Mouse (Mus musculus): ENCODE results near the gene Traf3ip1. TPM values are rescaled to one million over a fixed set of nuclear protein-coding genes. Genes with fewer than 3 reads are reported as not detected.
A peak's percentile ranks its signal among the peaks of the same experiment; 100 is the strongest.

Traf3ip1 gene
- polyA plus RNA-seq (2012; ENCODE audit: insufficient read depth, insufficient read length, missing spikeins): 3.8 and 4.9 TPM in 2 replicates

DNA sequence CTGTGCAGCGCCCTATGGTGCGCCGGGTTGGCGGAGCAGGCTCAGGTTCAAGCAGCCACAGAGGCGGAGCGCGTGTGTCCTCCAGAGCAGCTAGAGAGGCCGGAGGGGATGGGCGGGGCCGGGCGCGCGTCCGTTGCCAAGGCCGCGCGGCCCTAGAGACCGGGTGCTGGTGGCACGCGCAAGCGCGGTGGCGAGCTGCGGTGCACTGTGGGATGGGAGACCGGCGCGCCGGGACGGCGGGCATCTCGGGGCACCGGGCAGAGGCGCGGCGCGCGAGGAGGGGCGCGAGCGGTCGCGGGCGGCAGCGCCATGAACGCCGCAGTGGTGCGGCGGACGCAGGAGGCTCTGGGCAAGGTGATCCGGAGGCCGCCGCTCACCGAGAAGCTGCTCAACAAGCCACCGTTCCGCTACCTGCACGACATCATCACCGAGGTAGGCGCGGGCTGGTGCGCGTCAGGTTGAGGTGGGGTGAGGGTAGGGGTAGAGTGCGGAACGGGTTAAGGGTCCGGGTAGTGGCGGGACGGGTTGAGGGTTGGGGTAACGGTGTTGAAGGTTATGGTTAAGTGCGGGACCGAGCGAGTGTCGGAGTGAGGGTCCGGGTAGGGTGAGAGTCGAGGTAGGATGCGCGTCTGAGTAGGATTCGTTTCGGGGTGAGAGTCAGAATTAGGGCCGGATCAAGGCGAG lies at the start of gene Traf3ip1:
Traf3ip1 (plus strand) TSS at position 191 of the 684 bp plus-strand sequence.
- peak within 1 kb of the TSS; percentile 88 for H3K4me3 ChIP-seq (ENCODE audit: insufficient read depth, low read depth, low read length)
- H3K4me1 ChIP-seq (ENCODE audit: control insufficient read depth, insufficient read depth, insufficient read length, low read length): peaks cover 8% of the 10 kb centered on the region
- H3K27ac ChIP-seq (replicated peaks; ENCODE audit: low read depth, low read length): no peak within 1 kb of the TSS

GRCm38 (mm10) chr1:91444841-91445830 lies 49.3 kb upstream of the Traf3ip1 start:
- Histone ChIP-seq H3K4me1 (ENCODE audit: control insufficient read depth, insufficient read depth, insufficient read length, low read length) (peaks cover 17% of the 10 kb centered on the region), H3K4me3 (ENCODE audit: insufficient read depth, low read depth, low read length) (no peak overlapping the region), H3K27ac (replicated peaks; ENCODE audit: low read depth, low read length) (peak overlapping the region; percentile 73)

DNA sequence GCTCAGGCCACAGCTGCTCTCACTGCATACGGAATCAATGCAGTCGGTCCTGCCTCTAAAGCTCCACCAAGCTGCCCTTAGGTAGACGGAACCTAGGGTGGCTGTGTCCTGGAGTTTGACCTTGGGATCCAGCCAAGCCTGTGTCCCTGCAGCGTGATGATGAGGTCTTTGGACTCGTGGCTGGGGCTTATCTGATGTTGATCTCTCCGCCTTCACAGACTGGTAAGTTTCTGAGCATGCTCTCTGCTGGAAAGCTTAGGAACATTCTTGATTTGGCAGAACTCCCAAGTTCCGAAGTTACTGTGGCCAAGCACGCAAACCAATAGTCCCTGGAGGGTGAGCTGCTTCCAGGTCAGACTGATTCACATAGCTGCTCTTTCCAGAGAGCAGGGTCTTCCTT lies 48.4 kb upstream of the Traf3ip1 start:
- peaks cover 17% of the 10 kb centered on the region for H3K4me1 ChIP-seq (ENCODE audit: control insufficient read depth, insufficient read depth, insufficient read length, low read length)
- H3K4me3 ChIP-seq (ENCODE audit: insufficient read depth, low read depth, low read length): no peak overlapping the region
- peak overlapping the region; percentile 78 for H3K27ac ChIP-seq (replicated peaks; ENCODE audit: low read depth, low read length)

DNA sequence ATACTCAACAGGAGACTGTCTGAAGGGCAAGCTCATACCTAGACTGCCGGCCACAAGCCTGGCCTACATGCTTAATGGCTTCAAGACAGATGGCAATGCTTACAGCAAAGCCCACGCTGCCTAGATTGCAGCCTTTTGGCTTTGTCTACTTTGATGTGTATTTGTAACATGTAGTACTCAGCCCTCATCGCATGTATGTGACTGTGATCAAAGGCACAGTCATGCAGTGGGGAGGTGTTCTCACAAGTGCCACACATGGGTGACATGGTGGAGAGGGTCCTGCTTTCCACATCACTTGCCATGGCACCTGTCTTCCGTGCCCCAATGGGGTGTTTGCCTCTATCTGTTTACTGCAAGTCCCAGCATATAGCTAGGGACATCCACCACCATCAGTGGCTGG lies 47.9 kb upstream of the Traf3ip1 start:
- H3K4me3 ChIP-seq (ENCODE audit: insufficient read depth, low read depth, low read length): no peak overlapping the region
- peaks cover 17% of the 10 kb centered on the region for H3K4me1 ChIP-seq (ENCODE audit: control insufficient read depth, insufficient read depth, insufficient read length, low read length)
- peak overlapping the region; percentile 78 for H3K27ac ChIP-seq (replicated peaks; ENCODE audit: low read depth, low read length)

- no peak overlapping the region for H3K27ac ChIP-seq (replicated peaks; ENCODE audit: low read depth, low read length)
- no peak overlapping the region for H3K4me3 ChIP-seq (ENCODE audit: insufficient read depth, low read depth, low read length)
- H3K4me1 ChIP-seq (ENCODE audit: control insufficient read depth, insufficient read depth, insufficient read length, low read length): peaks cover 17% of the 10 kb centered on the region
Observed at GRCm38 (mm10) chr1:91448688-91449087, 45.8 kb upstream of the Traf3ip1 start.

DNA sequence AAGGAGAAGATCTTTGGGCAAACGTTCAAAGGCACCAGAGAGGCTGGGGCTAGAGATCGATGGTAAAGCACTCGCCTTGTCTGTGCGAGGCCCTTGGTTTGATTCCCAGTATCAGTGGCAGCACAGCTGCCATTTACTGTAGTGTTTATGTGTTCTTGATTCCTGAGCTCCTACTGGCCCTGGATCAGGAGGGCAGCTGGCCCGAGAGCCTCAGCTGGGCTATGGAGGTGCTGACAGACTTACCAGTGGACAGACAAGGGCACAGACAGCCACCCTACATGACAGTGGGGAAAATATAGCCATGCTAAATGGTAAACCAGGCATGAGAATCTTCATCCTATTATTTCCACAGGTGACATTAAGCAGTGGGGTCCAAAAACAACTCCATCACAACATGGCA lies 43.6 kb upstream of the Traf3ip1 start:
- Histone ChIP-seq H3K4me3 (ENCODE audit: insufficient read depth, low read depth, low read length) (no peak overlapping the region), H3K4me1 (ENCODE audit: control insufficient read depth, insufficient read depth, insufficient read length, low read length) (peaks cover 17% of the 10 kb centered on the region), H3K27ac (replicated peaks; ENCODE audit: low read depth, low read length) (no peak overlapping the region)

DNA sequence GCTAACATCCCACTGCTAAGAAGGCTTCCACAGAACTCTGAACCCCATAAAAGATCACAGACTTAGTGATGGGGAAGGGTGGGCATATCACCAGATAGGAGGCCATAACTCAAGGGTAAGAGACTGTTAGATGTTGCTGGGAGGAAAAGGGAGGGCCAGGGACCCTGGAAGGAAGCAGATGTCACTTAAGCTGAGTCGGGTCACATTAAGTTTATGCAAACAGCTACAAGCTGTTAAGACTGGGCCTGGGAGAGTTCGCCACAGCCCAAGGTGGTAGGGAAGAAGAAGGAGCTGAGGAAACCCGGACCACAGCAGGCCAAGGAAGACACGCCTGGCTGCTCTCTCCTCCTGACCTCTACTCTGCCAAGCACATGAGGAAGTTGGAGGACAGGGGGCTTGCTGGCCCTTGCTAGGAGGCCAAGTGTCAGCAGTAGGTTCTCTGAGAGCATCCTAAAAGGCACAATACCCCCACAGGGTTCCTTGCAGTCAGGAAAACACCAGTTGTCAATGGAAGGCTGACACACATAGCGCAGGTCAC lies 42.8 kb upstream of the Traf3ip1 start:
- Histone ChIP-seq H3K27ac (replicated peaks; ENCODE audit: low read depth, low read length) (no peak overlapping the region), H3K4me1 (ENCODE audit: control insufficient read depth, insufficient read depth, insufficient read length, low read length) (peaks cover 15% of the 10 kb centered on the region), H3K4me3 (ENCODE audit: insufficient read depth, low read depth, low read length) (no peak overlapping the region)

DNA sequence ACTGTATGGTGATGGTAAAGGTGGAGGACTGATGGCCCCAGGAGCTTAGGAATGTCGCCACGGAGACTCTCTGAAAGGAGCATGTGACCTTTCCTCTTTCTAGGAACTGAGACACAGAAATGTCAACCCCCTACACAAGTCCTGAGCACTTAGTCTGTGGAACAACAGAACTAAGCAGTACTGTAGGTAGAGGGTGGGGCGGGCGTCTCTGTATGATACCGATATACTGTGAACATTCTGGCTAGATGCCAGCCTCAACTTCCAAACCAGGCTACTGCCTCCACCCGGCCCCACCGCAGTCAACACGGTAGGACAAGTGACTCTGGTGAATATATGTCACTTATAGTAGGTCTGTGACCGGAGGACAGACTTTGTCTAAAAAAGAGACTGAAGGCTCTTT lies 40.5 kb upstream of the Traf3ip1 start:
- H3K27ac ChIP-seq (replicated peaks; ENCODE audit: low read depth, low read length): no peak overlapping the region
- peaks cover 24% of the 10 kb centered on the region for H3K4me1 ChIP-seq (ENCODE audit: control insufficient read depth, insufficient read depth, insufficient read length, low read length)
- H3K4me3 ChIP-seq (ENCODE audit: insufficient read depth, low read depth, low read length): no peak overlapping the region

GRCm38 (mm10) chr1:91454366-91454765 lies 40.1 kb upstream of the Traf3ip1 start:
- H3K27ac ChIP-seq (replicated peaks; ENCODE audit: low read depth, low read length): no peak overlapping the region
- H3K4me1 ChIP-seq (ENCODE audit: control insufficient read depth, insufficient read depth, insufficient read length, low read length): peaks cover 24% of the 10 kb centered on the region
- H3K4me3 ChIP-seq (ENCODE audit: insufficient read depth, low read depth, low read length): no peak overlapping the region

DNA sequence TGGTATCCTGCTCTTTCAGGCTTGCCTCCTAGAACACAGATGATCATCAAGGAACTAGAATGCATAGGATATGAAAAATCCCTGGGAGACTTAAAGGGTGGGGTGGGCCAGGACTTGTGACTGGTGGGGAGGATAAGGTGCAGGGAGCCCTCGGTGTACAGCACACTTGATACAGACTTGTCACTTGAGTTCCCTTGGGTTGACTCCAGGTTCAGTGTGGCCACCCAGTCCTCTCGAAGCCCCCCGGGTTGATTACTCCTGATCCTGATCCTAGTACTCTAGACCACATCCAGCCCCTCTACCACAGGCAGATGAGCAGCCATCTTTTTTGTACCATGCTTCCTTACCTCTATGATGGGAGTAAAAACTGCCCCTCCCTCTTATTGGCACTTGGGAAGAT lies 39.5 kb upstream of the Traf3ip1 start:
- H3K27ac ChIP-seq (replicated peaks; ENCODE audit: low read depth, low read length): peak overlapping the region; percentile 93; the same call in 1 of the 2 replicates
- peaks cover 24% of the 10 kb centered on the region for H3K4me1 ChIP-seq (ENCODE audit: control insufficient read depth, insufficient read depth, insufficient read length, low read length)
- no peak overlapping the region for H3K4me3 ChIP-seq (ENCODE audit: insufficient read depth, low read depth, low read length)

DNA sequence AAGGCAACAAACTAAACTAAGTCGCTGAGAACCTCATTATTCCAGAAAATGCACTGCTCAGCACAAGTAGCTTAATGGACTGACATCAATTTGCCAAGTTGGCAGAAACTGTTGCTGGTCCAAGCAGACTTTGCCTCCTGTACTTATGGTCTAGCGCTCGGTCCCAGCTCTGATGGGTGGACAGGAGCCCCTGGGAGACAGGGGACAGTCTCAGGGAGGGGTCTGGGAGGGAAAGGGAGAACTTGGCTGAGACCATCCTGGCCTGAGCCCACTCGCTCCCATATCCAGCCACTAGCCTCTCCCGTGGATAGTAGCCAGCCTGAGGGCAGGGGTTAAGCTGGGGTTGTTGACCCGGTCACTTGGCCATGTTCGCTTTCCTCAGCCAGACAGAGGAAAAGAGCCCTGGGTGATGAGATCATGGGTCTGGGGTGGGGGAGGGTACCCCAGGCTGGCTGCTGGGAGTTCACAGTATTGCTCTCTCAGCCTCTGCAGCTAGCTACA lies 38.7 kb upstream of the Traf3ip1 start:
- peak overlapping the region; percentile 93 for H3K27ac ChIP-seq (replicated peaks; ENCODE audit: low read depth, low read length)
- H3K4me1 ChIP-seq (ENCODE audit: control insufficient read depth, insufficient read depth, insufficient read length, low read length): peaks cover 24% of the 10 kb centered on the region
- 0 out of 2 replicates have a peak overlapping the region, but pooled peaks have one; percentile 11 for H3K4me3 ChIP-seq (ENCODE audit: insufficient read depth, low read depth, low read length)

DNA sequence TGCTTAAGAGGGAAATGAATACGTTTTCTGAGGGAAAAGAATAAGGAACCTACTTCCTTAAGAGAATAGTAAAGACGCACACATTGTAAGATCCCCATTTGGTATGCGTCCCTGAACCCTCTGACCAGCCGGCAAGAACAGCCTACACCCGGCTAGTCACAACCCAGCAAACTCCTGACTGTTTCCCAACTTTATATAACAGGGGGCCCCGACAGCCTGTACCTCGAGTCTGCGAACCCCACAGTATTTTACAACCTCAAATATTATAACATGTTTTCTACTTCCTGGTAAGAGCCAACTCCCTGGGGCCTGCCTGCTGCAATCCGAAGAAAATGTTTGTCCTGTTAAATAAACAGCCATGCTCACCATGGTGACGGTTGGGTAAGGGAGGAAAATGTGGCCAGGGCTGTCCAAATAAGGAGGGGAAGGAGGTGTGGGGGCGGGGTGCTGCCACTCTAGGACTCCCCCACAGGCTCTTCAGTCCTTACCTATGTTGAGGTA lies 38.1 kb upstream of the Traf3ip1 start:
- H3K4me3 ChIP-seq (ENCODE audit: insufficient read depth, low read depth, low read length): peak overlapping the region; percentile 11; the same call in 1 of the 2 replicates
- H3K4me1 ChIP-seq (ENCODE audit: control insufficient read depth, insufficient read depth, insufficient read length, low read length): peaks cover 24% of the 10 kb centered on the region
- H3K27ac ChIP-seq (replicated peaks; ENCODE audit: low read depth, low read length): peak overlapping the region; percentile 93

DNA sequence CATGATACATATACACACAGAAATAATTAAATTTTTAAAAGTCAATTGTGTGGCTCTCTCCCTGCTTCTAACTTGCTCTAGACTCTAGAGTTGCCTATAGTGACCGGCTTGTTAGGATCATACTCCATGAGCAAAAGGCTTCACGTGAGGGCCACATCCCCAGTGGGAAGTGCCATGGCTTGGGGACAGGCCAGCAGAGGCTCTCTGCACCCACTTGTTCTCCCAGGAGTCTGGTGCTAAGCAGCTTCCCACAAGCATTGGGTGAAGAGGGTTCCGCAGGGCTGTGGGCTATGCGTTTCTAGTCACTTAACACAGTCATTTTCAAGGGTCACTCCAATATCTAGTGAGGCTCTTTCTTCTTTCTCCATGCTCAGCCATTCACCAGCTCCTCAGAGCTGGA lies 37.3 kb upstream of the Traf3ip1 start:
- Histone ChIP-seq H3K27ac (replicated peaks; ENCODE audit: low read depth, low read length) (peak overlapping the region; percentile 90), H3K4me3 (ENCODE audit: insufficient read depth, low read depth, low read length) (no peak overlapping the region), H3K4me1 (ENCODE audit: control insufficient read depth, insufficient read depth, insufficient read length, low read length) (peaks cover 24% of the 10 kb centered on the region)

DNA sequence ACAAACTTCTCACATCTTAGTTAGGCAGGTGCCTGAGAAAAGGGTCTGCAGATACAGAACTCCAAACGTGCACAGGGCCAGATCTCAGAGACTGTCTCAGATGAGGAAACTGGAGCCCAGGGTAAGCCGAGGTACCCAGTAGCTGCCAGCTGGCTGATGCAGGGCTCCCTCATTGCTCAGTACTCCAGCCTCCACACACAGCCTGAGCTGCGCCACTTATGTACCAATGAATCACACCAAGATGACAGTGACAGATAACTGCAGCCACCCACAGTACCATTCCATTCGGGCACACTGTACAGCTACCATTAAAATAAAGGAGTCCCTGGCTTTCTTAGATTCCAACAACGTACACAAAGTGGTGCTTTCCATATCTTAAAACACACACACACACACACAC lies 36.7 kb upstream of the Traf3ip1 start:
- Histone ChIP-seq H3K4me1 (ENCODE audit: control insufficient read depth, insufficient read depth, insufficient read length, low read length) (peaks cover 24% of the 10 kb centered on the region), H3K27ac (replicated peaks; ENCODE audit: low read depth, low read length) (peak overlapping the region; percentile 90), H3K4me3 (ENCODE audit: insufficient read depth, low read depth, low read length) (peak overlapping the region; percentile 72; the same call in 1 of the 2 replicates)

All from brown adipose tissue, adult 24 weeks (tissue).